13 mouse cellular contexts compared by ENCODE assay signal in genomic region chr7:132705130-132705529, GRCm38 (mm10).
DNase-seq lines count a peak whose midpoint lies in the region; ATAC-seq and TF ChIP-seq lines count a peak whose summit lies in the region.
"Had no signal": no experiment of that assay in that cellular context is flagged by ENCODE, and none has a peak within 500 bp of the region (broad histone marks: within the 10 kb centered on the region; RNA-seq: fewer than 3 reads in every experiment).

No protein-coding gene starts in this region.

- peaks cover 5% of the 10 kb centered on the region; the same call in 1 of the 2 replicates for H3K4me1 ChIP-seq in intestine, postnatal 0 days (replicated peaks; ENCODE audit: control insufficient read depth, insufficient read depth, low read length)
- 0 out of 2 replicates have a peak, but pooled peaks cover 2% of the 10 kb centered on the region for H3K4me1 ChIP-seq in intestine, embryonic 15.5 days (replicated peaks)
- H3K4me1 ChIP-seq in liver, embryonic 12.5 days, result peaks cover 2% of the 10 kb centered on the region
- H3K4me1 ChIP-seq: midbrain, embryonic 12.5 days had no signal

- DNase-seq in A20 (ENCODE audit: low read depth, low spot score) (peak; percentile 44), R1 (ENCODE audit: low read depth, low spot score) (peak; percentile 45)
- no peak for DNase-seq in frontal cortex, postnatal 36 days (ENCODE audit: low spot score in 2 of 2)
- no peak for DNase-seq in left cerebral cortex, postnatal 25 days (ENCODE audit: low spot score in 2 of 2)
- no peak for DNase-seq in retina, embryonic 14.5 days (ENCODE audit: low spot score)
- DNase-seq: gastrocnemius, postnatal 36 days had no signal

- H3K27me3 ChIP-seq in intestine, postnatal 0 days (replicated peaks; ENCODE audit: control insufficient read depth, insufficient read depth, low read length), result no peaks in the 10 kb centered on the region
- no peaks in the 10 kb centered on the region for H3K27me3 ChIP-seq in intestine, embryonic 15.5 days (replicated peaks)
- H3K27me3 ChIP-seq in liver, embryonic 12.5 days (replicated peaks), result no peaks in the 10 kb centered on the region
- H3K27me3 ChIP-seq: embryonic facial prominence, embryonic 15.5 days; limb, embryonic 13.5 days; midbrain, embryonic 12.5 days had no signal

- no peak overlapping the region for H3K9ac ChIP-seq in intestine, postnatal 0 days (ENCODE audit: low read depth, low read length)
- H3K9ac ChIP-seq in intestine, embryonic 15.5 days, result no peak overlapping the region
- no peak overlapping the region for H3K9ac ChIP-seq in liver, embryonic 12.5 days
- H3K9ac ChIP-seq: embryonic facial prominence, embryonic 15.5 days; limb, embryonic 13.5 days; midbrain, embryonic 12.5 days had no signal

- H3K27ac ChIP-seq in intestine, postnatal 0 days (ENCODE audit: low read depth, low read length), result no peak overlapping the region
- H3K27ac ChIP-seq in intestine, embryonic 15.5 days, result no peak overlapping the region
- H3K27ac ChIP-seq in liver, embryonic 12.5 days, result no peak overlapping the region
- H3K27ac ChIP-seq: embryonic facial prominence, embryonic 15.5 days; limb, embryonic 13.5 days; midbrain, embryonic 12.5 days had no signal

- no peak overlapping the region for H3K4me3 ChIP-seq in intestine, postnatal 0 days (ENCODE audit: low read depth, low read length)
- no peak overlapping the region for H3K4me3 ChIP-seq in intestine, embryonic 15.5 days (replicated peaks)
- no peak overlapping the region for H3K4me3 ChIP-seq in liver, embryonic 12.5 days
- H3K4me3 ChIP-seq: embryonic facial prominence, embryonic 15.5 days; limb, embryonic 13.5 days; midbrain, embryonic 12.5 days had no signal

- no peaks in the 10 kb centered on the region for H3K9me3 ChIP-seq in intestine, postnatal 0 days (ENCODE audit: control insufficient read depth)
- H3K9me3 ChIP-seq in intestine, embryonic 15.5 days, result no peaks in the 10 kb centered on the region
- H3K9me3 ChIP-seq in liver, embryonic 12.5 days (replicated peaks), result no peaks in the 10 kb centered on the region
- H3K9me3 ChIP-seq: embryonic facial prominence, embryonic 15.5 days; limb, embryonic 13.5 days; midbrain, embryonic 12.5 days had no signal

- TF ChIP-seq CTCF in intestine, postnatal 0 days (IDR thresholded peaks at IDR 0.05; ENCODE audit: low read depth), result peak; percentile 63

- H3K4me2 ChIP-seq in intestine, postnatal 0 days (replicated peaks; ENCODE audit: low read depth), result no peak overlapping the region
- no peak overlapping the region for H3K4me2 ChIP-seq in intestine, embryonic 15.5 days (replicated peaks)
- H3K4me2 ChIP-seq in liver, embryonic 12.5 days, result no peak overlapping the region
- H3K4me2 ChIP-seq: embryonic facial prominence, embryonic 15.5 days; limb, embryonic 13.5 days; midbrain, embryonic 12.5 days had no signal

- 88% methylated on average over 7 of the region's 7 CpGs for WGBS in intestine, postnatal 0 days
- 91% methylated on average over 7 of the region's 7 CpGs for WGBS in intestine, embryonic 15.5 days
- WGBS in liver, embryonic 12.5 days (ENCODE audit: insufficient replicate concordance), result 79% methylated on average over 7 of the region's 7 CpGs

- ATAC-seq in intestine, postnatal 0 days, result no peak
- no peak for ATAC-seq in intestine, embryonic 15.5 days
- peak; percentile 28; the same call in 1 of the 2 replicates for ATAC-seq in liver, embryonic 12.5 days
- ATAC-seq: hindbrain, embryonic 16.5 days had no signal

- peaks cover 13% of the 10 kb centered on the region; the same call in 1 of the 2 replicates for H3K36me3 ChIP-seq in intestine, postnatal 0 days (ENCODE audit: control insufficient read depth, insufficient read depth)
- no peaks in the 10 kb centered on the region for H3K36me3 ChIP-seq in intestine, embryonic 15.5 days
- no peaks in the 10 kb centered on the region for H3K36me3 ChIP-seq in liver, embryonic 12.5 days
- H3K36me3 ChIP-seq: embryonic facial prominence, embryonic 15.5 days; limb, embryonic 13.5 days; midbrain, embryonic 12.5 days had no signal

- intact Hi-C loops in left cerebral cortex, postnatal 25 days (cut with DNase I), result no loop called here

Comparison
In these comparisons a context has a peak if more than half of its experiments do, and no peak if none do; other contexts are left out.
1. DNase-seq: peak in A20 (single experiment) and R1 (single experiment); none in frontal cortex, postnatal 36 days (0 of 2), left cerebral cortex, postnatal 25 days (0 of 2) and retina, embryonic 14.5 days (single experiment).